Comparison of ENCODE assay signal across 8 mouse cellular contexts in the genomic region with DNA sequence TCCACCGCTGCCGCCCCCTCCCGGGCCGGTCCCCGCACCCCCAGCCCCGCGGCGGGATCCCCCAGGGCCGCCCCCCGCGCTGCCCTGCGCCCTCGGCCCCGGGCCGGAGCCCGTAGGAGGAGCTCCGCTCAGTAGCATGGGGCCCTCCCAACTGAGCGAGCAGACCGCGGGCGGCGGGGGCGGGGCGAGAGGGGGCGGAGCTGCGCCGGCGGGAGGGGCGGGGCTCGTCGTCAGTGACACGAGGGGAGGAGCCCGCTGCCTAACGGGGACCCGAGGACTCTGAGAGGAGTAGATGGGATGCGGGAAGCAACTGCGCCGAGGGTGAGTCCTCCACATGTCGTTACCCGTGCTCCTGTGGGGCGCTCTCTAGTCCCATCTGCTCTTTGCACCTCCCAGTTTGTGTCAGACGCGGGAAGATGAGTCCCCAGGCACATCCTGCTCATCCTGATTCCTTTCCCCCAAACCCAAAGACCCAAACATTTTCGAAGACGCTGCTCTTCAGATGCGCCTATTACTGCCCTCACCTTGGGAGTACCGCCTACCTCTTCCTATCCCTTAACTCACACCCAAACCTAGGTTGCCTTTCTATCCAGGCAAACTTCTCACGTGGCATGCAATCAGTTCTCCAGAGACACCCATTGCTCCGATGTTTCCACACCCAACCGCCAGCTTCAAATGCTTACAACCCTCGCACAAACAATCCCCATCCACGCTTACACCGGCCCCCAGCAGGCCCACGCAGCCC. TPM values are rescaled to one million over a fixed set of nuclear protein-coding genes. Genes with fewer than 3 reads are reported as not detected.
A peak's percentile ranks its signal among the peaks of the same experiment; 100 is the strongest.
DNase-seq lines count a peak whose midpoint lies in the region; ATAC-seq lines count a peak whose summit lies in the region.

Gene Shf, minus strand, starts transcription at position 168 of the 745 bp plus-strand sequence.

- H3K9ac ChIP-seq in hindbrain, embryonic 15.5 days, result peak within 1 kb of the TSS; percentile 97

- H3K9me3 ChIP-seq in hindbrain, embryonic 15.5 days, result no peaks in the 10 kb centered on the region

- peak within 1 kb of the TSS; percentile 79 for H3K27ac ChIP-seq in hindbrain, embryonic 15.5 days (replicated peaks)

- no peaks in the 10 kb centered on the region for H3K36me3 ChIP-seq in hindbrain, embryonic 15.5 days

- peaks cover 41% of the 10 kb centered on the region for H3K4me1 ChIP-seq in hindbrain, embryonic 15.5 days (replicated peaks)

- peak; percentile 92 for ATAC-seq in hindbrain, embryonic 15.5 days (ENCODE audit: low FRiP score, low read depth)

- peak; percentile 81 for DNase-seq in R1 (ENCODE audit: low read depth, low spot score)
- peak; percentile 84 to 94 for DNase-seq in cerebellum, postnatal 4 days (ENCODE audit: low spot score in 2 of 2)
- peak; percentile 85 for DNase-seq in gastrocnemius, adult 18-20 months (ENCODE audit: low spot score)
- peak; percentile 84 for DNase-seq in left cerebral cortex, adult 11 months (ENCODE audit: low spot score)
- peak; percentile 87 for DNase-seq in lung, postnatal 36 days
- DNase-seq in retina, postnatal 1 day, result peak; percentile 93
- DNase-seq in thymus, postnatal 4 days, result peak; percentile 96

- peak within 1 kb of the TSS; percentile 86 for H3K4me2 ChIP-seq in hindbrain, embryonic 15.5 days

- H3K27me3 ChIP-seq in hindbrain, embryonic 15.5 days, result no peaks in the 10 kb centered on the region

- peak within 1 kb of the TSS; percentile 93 for H3K4me3 ChIP-seq in hindbrain, embryonic 15.5 days

- under 1% methylated on average over 29 of the region's 54 CpGs for WGBS in hindbrain, embryonic 15.5 days

RNA-seq across cellular contexts. Expression of gene Shf, which starts in this region (rescaled TPM):
- 1 to 10 TPM; 1.7 to 1.9 TPM for total RNA-seq in gastrocnemius, adult 18-20 months (2021)
- polyA plus RNA-seq in hindbrain, embryonic 15.5 days (2015; fragmentation: Nextera tagmentation; extraction: Ambion mirVana), result 11.1 and 12.6 TPM in 2 replicates

Comparison
In these comparisons a context has a peak if more than half of its experiments do, and no peak if none do; other contexts are left out.
1. Peak in every context shown above with its lines: DNase-seq, ATAC-seq, H3K4me3 ChIP-seq and H3K27ac ChIP-seq.